Mouse (Mus musculus) adrenal gland, adult 8-10 months (tissue): ENCODE measurements around the gene Tor4a. TPM values are rescaled to one million over a fixed set of nuclear protein-coding genes. Genes with fewer than 3 reads are reported as not detected.
A peak's percentile ranks its signal among the peaks of the same experiment; 100 is the strongest.

Experiments
- DNase-seq: peaks from one replicate; pipeline ENCODE4 v3.0.0; 2022
- total RNA-seq, 4 experiments: library from RNA; stranded (reverse); gene quantifications; 2 replicates each; pipeline ENCODE4 v1.2.4; 2022

The Tor4a gene
- total RNA-seq, 4 experiments from 2014 or later = 27.4 to 35.0 (median 31.7) TPM

DNA sequence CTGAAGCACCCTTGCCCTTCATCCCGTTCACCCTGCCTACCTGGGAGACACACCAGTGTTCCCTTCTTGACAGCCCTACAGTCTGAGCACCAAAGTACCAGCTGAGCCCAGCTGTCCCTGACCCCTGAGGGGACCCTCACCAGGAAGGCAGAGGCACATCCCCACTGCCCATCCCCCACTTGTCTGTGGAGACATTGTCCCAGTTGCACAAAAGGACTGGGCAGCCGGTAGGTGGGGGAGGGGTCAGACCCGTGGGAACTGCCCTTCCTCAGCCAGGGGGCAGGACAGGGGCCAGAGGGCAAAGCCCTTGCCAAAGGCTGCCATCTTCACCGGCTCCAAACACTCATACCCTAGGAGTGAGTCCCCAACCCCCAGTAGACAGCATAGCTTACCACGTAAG lies 26.9 kb downstream of the Tor4a start:
- DNase-seq = no peak

DNA sequence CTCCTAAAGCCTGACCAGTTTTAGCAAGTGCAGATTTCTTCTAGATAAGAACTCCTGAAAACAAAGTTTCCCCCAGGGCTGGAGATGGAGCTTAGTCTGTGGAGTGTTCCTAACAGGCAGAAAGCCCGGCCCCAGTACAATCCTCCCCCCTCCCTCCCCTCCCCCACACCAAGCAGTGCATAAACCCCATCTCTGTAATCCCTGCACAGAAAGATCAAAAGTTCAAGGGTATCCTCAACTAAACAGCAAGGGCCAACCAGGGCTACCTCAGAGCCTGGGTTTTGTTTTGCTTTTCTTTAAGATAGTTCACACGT lies 28.1 kb downstream of the Tor4a start:
- no peak for DNase-seq

DNA sequence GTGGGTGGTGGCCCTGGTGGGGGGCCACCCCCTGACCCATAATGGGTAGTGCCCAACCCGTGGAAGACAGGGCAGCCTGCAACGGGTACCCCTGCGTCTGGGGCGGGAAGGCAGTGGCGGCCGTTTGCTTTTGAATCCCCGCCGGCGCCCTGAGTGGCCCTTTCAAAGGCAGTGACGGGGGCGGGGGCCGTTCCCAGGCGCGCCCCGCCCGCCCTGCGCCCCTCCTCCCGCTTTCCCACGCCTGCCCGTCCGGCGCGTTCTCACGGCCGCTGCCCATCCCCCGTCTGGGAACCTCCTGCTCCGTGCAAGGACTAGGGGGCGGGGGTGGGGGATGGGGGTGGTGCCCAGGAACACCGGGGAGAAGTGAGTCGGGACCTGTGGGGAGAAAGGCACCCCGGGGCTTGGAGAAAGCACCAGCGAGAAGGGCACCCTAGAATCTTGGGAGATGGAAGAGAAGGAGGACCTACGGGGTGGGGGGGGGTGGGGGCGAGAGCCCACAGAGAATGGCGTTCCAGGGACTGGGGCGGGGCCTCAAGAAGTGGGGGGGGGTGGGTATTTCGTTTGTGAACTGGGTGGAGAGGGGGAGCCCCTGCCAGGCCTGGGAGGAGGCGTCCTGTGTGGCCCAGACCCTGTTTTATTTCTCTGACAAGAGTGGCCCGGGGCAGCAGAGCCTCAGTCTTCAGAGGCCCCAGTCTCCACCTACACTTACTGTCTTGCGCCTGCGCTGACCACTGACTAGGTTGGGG lies 28.6 kb downstream of the Tor4a start:
- no peak for DNase-seq

DNA sequence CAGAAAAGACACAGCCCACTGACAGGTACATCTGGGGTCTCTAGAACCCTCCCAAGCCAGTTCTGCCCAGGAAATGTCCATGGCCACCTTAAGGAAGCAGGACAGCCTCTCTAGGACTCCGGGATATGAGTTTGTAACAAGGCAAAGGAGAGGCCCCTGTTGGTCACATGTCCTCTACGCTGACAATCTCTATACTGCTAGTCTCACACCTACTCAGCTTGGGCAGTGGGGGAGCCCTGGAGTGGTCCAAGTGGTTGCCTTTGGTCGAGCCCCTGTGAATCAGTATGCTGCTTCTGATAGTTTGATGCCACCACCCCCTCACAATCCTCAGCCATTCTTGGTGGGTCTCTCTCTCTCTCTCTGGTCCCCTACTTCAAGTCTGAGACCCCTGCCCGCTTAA lies 29.2 kb downstream of the Tor4a start:
- DNase-seq = no peak

DNA sequence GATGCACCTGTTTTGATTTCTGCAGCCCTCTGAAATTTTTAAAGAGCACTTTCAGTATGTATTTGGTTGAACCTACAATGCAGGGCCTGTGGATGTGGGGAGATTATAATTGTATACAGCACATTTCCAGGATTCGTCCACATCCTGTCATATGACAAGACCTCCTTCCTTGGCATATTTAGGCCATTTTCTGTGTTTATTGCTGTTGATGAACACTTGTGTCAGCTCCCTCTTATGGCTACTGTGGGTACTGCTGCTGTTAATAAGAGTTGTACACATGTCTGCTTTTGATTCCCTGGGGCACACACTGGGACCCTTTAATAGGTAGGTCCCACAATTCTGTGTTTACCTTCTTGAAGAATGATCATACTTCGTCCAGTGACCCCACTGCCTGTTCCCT lies 39.0 kb downstream of the Tor4a start:
- no peak for DNase-seq

DNA sequence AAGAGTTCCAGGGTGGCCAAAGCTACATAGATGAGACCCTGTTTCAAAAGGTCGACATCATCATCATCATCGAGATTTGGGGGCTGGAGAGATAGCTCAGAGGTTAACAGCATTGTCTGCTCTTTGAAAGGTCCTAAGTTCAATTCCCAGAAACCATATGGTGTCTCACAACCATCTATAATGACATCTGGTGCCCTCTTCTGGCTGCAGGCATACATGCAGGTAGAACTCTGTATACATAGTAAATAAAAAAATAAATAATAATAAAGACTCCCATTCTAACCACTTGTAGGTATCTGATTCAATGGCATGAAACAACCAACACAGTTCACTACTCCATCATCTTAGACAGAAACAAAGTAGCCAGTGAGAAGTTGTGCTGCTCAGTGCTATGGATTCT lies 39.7 kb downstream of the Tor4a start:
- DNase-seq = no peak

DNA sequence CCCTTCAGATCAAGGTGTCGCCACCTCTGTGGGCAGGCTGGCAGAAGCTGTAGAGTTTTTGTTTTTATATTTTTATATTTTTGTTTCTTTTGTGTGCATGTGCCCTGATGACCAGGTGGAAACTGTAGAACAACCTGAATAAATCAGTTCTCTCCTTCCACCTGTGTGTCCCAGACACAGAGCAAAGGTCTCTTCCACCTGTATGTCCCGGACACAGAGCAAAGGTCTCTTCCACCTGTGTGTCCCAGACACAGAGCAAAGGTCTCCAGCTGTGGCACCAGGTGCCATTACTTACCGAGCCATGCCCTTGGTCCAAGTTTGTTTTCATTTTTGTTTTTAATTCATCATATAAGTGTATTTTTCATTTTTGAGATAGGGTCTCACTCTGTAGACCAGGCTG lies 40.5 kb downstream of the Tor4a start:
- no peak for DNase-seq

DNA sequence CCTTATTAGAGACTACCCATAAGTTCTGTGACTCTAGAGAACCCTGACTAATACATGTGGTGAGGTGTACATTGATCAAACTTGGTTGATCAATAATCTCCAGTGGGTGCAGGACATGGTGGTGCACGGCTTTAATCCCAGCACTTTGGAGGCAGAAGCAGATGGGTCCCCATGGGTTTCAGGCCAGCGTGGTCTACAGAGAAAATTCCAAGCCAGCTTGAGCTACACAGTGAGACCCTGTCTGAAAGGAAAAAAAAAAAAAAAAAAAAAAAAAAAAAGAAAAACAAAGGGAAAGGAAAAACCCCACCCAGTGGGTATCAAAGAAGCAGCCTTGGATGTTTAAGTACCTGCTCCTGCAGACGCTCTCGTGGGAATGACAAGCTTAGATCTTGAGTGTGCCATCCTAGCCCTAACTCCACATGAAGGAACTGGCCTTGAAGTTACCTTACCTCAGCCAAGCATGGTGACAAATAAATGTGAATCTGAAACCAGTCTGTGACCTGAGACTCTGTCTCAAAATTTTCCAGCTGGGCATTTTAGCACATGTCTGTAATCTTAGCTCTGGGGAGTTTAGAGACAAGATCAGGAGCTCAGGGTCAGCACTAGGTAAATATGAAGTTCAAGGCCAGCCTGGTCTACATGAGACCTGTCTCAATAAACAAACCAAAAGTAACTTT lies 45.3 kb downstream of the Tor4a start:
- no peak for DNase-seq

DNA sequence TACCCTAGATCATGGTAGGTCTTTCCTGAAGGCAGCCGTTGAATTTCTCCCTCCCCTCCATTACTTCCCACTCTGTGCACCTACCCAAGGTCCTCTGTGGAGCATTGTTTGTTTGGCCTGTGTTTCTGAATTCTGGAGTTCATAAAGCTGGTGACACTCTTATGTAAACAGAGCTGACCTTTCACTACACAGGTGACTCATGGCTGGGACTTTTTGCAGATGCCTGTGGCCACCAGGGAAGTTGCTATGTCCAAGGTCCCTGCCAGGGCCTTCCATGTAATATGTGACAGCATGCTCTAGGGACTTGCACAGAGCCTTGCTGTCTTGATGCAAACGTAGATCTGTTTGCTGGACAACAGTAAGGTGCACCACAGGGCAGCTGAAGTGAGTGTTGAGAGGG lies 47.0 kb downstream of the Tor4a start:
- DNase-seq = peak; percentile 75

DNA sequence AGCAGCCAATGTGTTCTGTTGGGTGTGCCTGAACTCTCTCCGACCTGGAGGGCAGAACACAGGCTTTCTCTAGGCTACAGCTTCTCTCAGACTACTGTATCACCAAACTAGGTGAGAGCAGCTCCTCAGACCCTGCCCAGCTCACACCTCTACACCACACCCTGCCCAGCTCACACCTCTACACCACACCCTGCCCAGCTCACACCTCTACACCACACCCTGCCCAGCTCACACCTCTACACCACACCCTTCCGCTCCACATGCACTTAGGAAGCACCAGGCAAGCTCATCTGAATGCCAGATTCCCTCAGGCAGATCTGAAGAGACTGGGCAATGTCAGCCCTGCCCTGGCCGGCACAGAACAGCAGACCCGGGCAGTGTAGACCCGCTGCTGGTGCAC lies 48.8 kb downstream of the Tor4a start:
- DNase-seq = no peak

DNA sequence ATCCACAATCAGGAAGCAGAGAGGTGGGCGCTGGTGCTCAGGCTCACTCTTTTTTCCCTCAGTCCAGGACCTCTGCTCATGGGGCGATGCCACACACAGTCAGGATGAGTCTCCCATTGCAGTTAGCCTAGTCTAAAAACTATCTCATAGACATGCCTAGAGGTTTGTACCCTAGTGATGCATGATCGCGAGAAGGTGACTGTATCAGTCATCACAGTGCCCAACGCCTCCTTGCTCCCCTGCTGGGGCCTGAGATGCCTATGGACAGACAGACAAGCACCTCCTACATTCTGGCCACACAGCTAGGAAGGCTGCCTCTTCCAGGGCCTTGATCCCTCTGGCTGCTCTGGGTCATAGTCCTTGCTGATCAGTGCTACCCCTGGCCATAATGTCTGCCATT lies 49.3 kb downstream of the Tor4a start:
- no peak for DNase-seq

DNA sequence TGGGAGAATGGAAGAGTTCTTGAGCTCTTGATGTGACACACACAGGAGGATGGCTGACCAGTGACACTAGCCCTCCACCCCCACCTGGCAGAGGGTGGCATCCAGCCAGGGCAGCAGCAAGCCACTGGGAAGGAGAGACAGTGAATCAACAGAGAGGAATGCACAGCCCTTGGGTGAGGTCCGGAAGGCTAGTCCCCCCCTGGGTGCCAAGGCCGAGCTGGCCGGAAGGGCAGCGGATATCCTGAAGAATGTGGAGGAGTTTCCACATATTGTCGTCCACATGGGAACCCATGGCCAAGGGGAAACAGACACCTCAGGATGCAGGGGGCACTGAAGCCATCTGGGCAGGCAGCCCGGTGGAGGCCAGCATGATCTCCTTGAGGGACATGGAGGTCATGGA lies 51.3 kb downstream of the Tor4a start:
- DNase-seq = peak; percentile 89

Other genes starting within 250 kb of the Tor4a start
- gene Zmynd19, start 247.1 kb downstream of the Tor4a start, total RNA-seq = 10 to 100 TPM; 20.5 to 30.3 (median 24.1) TPM
- gene Dph7, start 234.5 kb downstream of the Tor4a start, total RNA-seq = 10 to 100 TPM; 11.5 to 24.2 (median 20.2) TPM
- gene Mrpl41, start 221.8 kb downstream of the Tor4a start, total RNA-seq = 100 to 1,000 TPM in 1 of 4 experiments, 10 to 100 TPM in 3; 85.6 to 109 (median 86.5) TPM
- gene Pnpla7, start 220.9 kb downstream of the Tor4a start, total RNA-seq = 10 to 100 TPM; 67.2 to 94.5 (median 71.2) TPM
- gene Nsmf, start 142.5 kb downstream of the Tor4a start, total RNA-seq = 10 to 100 TPM; 41.6 to 84.4 (median 63.1) TPM
- gene Entpd8, start 116.6 kb downstream of the Tor4a start, total RNA-seq = under 1 TPM in 1 of 4 experiments, not detected in 3; 0.27 TPM
- not detected for gene Noxa1, start 101.7 kb downstream of the Tor4a start, total RNA-seq
- gene Nrarp, start 16.1 kb downstream of the Tor4a start, total RNA-seq = 1 to 10 TPM; 2.4 to 3.5 (median 2.7) TPM
- 10 to 100 TPM; 59.6 to 74.9 (median 68.6) TPM for gene Nelfb, start 14.6 kb upstream of the Tor4a start, total RNA-seq
- gene Stpg3, start 17.8 kb upstream of the Tor4a start, total RNA-seq = not detected
- under 1 TPM in 1 of 4 experiments, not detected in 3; 0.27 TPM for gene Fam166a, start 21.9 kb upstream of the Tor4a start, total RNA-seq
- gene Tubb4b, start 27.8 kb upstream of the Tor4a start, total RNA-seq = 100 to 1,000 TPM; 150 to 307 (median 222) TPM
- not detected for gene Slc34a3, start 37.5 kb upstream of the Tor4a start, total RNA-seq
- gene Rnf224, start 39.9 kb upstream of the Tor4a start, total RNA-seq = not detected
- gene Rnf208, start 45.4 kb upstream of the Tor4a start, total RNA-seq = 10 to 100 TPM; 10.3 to 18.0 (median 12.3) TPM
- gene Cysrt1, start 45.6 kb upstream of the Tor4a start, total RNA-seq = not detected
- 1 to 10 TPM; 2.2 to 8.9 (median 6.1) TPM for gene AL732309.1, start 50.0 kb upstream of the Tor4a start, total RNA-seq
- 10 to 100 TPM; 28.4 to 43.0 (median 31.5) TPM for gene Tmem203, start 58.6 kb upstream of the Tor4a start, total RNA-seq
- 10 to 100 TPM; 10.3 to 14.5 (median 11.1) TPM for gene Tprn, start 65.7 kb upstream of the Tor4a start, total RNA-seq
- 10 to 100 TPM; 44.4 to 48.7 (median 47.0) TPM for gene Ssna1, start 75.6 kb upstream of the Tor4a start, total RNA-seq
- gene Anapc2, start 75.6 kb upstream of the Tor4a start, total RNA-seq = 100 to 1,000 TPM in 3 of 4 experiments, 10 to 100 TPM in 1; 94.6 to 118 (median 102) TPM
- gene Tmem210, start 91.3 kb upstream of the Tor4a start, total RNA-seq = not detected
- not detected for gene Lrrc26, start 93.0 kb upstream of the Tor4a start, total RNA-seq
- gene Grin1, start 122.3 kb upstream of the Tor4a start, total RNA-seq = 10 to 100 TPM; 13.0 to 21.3 (median 17.8) TPM
- 10 to 100 TPM; 66.5 to 71.9 (median 67.6) TPM for gene Man1b1, start 135.5 kb upstream of the Tor4a start, total RNA-seq
- gene Dpp7, start 159.5 kb upstream of the Tor4a start, total RNA-seq = 10 to 100 TPM; 39.8 to 59.1 (median 45.7) TPM
- 10 to 100 TPM; 29.5 to 48.3 (median 31.5) TPM for gene Uap1l1, start 168.8 kb upstream of the Tor4a start, total RNA-seq
- gene Sapcd2, start 175.4 kb upstream of the Tor4a start, total RNA-seq = under 1 TPM in 3 of 4 experiments, not detected in 1; 0.31 to 0.71 (median 0.61) TPM
- gene Entpd2, start 199.0 kb upstream of the Tor4a start, total RNA-seq = 1 to 10 TPM; 3.1 to 9.7 (median 5.1) TPM
- 100 to 1,000 TPM; 148 to 171 (median 163) TPM for gene Npdc1, start 202.5 kb upstream of the Tor4a start, total RNA-seq
- under 1 TPM in 1 of 4 experiments, not detected in 3; 0.13 TPM for gene Fut7, start 226.4 kb upstream of the Tor4a start, total RNA-seq
- gene Abca2, start 231.8 kb upstream of the Tor4a start, total RNA-seq = 10 to 100 TPM; 48.9 to 73.0 (median 57.5) TPM